Mouse (Mus musculus) urinary bladder, postnatal 0 days (tissue): ENCODE data around the gene Gm14496. TPM values are rescaled to one million over a fixed set of nuclear protein-coding genes. Genes with fewer than 3 reads are reported as not detected.

ENCODE experiments used
- polyA plus RNA-seq: library from polyadenylated mRNA; unstranded; fragments of >200 nt; fragmentation: Nextera tagmentation; extraction: Ambion mirVana; gene quantifications from 2 replicates; pipeline ENCODE4 v1.2.1, GENCODE M21; 2015

Gm14496 gene
- polyA plus RNA-seq: not detected in 2 replicates

GRCm38 (mm10) chr2:181990829-181991228, at the start of gene Gm14496:
Gm14496 (plus strand) TSS chr2:181991129.

Other genes starting within 250 kb of the Gm14496 start
- gene Myt1, start 227.8 kb upstream of the Gm14496 start, polyA plus RNA-seq: 0.02 TPM in 1 of 2 replicates, not detected in the other
- 14.1 and 16.3 TPM in 2 replicates for gene Pcmtd2, start 153.3 kb upstream of the Gm14496 start, polyA plus RNA-seq
- gene Polr3k, start 126.8 kb upstream of the Gm14496 start, polyA plus RNA-seq: 41.6 and 43.9 TPM in 2 replicates